Mouse (Mus musculus): ENCODE data around the gene Sco1.

Gene Sco1

DNA sequence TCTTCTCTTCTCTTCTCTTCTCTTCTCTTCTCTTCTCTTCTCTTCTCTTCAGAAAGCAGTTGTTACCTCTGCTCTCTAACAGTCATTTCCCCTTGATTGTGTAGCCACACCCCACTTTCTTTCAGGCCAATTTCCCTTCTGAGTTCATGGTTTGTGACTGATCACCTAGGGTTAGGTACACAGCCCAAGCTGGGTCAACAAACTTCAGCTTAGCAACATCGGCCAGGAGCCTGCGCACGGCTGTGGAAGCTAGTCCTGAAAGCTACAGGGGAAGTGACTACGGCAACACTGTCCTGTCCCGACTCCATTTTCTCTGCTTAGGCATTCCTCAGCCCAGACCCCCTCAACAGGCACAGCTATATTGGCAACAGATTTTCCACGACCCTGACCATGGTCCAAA, 7.5 kb upstream of the Sco1 start:
- peak; percentile 32 for DNase-seq

DNA sequence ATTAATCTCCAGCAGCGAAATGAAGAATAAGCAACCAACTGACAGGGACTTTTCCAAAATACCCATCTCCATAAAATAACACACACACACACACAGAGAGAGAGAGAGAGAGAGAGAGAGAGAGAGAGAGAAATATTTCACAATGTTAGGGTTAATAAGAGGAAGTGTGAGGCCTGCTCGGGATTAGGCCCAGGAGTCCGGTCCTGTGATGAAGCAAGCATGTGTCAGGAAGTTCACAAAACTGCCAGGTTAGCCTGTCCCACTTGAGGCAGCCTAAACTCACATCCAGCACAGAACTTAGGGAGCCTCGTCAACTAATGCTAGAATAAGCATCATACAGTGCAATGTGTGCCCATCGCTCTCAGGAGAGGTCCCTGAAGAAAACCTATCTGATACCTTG, 5.3 kb upstream of the Sco1 start:
- DNase-seq: no peak

DNA sequence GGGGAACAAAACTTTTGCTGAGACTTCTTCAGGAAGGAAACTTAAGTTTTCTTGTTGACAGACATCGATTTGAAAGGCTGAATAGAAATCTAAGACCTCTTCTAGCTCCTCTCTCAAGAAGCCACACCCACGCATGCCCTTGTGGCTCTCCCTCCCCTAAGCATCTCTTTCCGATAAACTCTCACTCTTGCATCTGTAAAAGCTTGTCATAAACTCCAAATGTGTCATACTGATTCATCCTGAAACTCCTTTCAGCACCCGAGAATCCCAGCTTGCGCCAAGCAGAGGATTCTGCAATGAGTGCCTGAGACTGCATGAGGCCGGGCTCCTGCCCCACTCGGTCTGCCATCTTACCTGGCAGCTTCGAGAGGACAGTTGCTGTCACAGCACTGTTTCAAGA, 4.0 kb upstream of the Sco1 start:
- no peak for DNase-seq

DNA sequence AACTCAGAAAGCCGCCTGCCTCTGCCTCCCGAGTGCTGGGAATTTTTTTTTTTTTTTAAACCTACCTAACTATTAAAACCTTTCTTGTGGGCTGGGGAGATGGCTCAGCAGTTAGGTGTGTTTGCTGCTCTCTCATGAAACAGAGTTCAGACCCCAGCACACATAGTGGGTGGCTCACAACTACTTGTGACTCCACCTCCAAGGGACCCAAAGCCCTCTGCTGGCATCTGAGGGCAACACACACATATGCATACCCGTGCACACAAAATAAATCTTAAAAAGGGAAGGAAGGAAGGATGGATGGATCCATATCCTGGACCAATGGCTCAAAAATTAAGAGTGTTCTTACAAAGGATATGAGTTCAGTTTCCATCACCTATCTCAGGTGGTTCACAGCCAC, 3.2 kb upstream of the Sco1 start:
- no peak for DNase-seq

DNA sequence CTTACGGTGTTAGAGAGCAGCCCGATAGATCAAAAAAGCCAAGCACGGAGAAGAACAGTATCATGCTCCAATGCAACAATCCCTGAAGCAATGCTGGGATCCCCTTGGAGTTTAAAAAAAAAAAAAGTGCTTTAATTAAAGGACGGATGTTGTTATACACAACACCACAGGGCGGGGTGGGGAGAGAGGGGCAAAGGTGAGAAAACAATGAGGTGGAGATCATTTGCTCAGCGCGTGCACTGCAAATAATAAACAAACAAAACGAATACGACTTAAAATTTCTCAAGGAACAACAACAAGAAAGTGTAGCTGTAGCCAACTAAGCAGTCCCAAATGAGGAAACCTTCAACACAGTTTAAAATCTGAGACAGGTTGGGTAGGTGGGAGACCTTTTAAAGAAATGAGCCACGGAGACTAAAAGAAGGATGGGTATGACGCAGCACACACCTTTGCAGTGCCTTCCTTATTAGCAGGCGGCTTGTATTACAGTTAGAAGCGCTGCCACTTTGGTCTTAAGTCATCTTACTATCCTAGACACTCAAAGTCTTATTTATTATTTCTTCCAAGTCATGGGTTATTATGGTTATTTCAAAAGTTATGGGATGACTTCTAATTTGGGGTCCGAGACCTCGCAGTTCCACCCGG, 672 bp upstream of the Sco1 start:
- DNase-seq: no peak

GRCm38 (mm10) chr11:67054754-67055365, 2.4 kb downstream of the Sco1 start:
- DNase-seq: no peak

DNA sequence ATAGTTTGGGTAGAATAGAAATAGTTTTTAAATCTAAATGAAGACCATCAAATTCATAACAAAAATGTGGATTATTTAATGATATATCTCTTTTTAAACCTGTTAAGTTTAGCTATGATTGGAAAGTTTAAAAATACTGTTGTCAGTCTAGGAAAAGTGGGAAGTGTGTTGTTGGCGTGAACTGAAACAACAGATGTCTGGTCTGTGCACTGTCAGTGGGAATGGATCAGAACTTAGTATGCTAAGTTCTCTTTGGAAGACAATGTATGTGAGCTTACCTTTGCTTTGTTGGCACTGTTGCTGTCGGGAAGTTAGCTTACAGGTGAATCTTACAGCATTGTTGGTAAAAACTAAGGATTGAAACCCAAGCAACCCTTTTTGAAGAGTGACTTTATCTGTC, 8.8 kb downstream of the Sco1 start:
- no peak for DNase-seq

DNA sequence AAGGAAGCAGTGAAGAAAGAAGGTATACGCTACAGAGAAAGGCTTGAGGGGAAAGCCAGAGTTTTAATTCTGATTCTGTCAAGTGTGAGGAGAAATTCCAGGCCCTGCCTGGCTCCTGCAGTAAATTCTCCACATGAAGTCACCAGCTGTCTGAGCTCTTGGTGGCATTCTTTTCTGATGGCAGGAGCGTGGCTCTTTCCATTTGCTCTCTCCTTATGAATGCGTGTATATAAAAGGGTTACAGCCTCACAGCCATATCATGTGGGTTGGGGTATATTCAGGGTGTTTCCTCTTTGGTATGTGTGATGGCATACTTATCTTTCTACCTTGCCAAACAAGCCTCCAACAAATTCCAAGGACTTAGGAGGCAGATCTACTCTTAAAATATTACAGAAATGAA, 10.3 kb downstream of the Sco1 start:
- DNase-seq: no peak

GRCm38 (mm10) chr11:67067741-67068140, 15.3 kb downstream of the Sco1 start:
- no peak for DNase-seq

DNA sequence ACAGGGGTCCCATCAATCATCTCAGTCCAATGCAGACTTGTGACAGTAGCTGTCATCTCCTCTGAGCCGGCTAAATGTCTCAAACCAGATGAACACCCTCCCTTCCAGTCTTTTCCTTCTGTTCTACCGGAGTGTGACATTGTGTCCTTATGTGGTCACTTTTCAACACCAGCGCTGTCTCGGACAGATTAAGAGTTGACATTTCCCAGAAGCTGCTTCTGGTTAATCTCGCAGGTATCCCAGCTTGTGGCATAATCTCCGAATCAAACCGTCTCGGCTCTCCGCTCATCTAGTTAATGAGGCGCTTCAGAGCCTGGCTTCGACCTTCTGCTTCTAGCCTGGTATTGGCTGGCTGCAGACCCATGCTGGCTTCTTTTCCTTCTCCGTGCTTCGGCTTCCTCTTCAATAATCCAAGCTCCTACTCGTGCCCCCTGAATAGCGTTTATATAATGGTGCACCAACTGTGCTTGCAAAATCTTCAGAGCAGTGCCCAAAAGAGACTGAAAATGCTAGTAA, 20.2 kb downstream of the Sco1 start:
- DNase-seq: no peak

DNA sequence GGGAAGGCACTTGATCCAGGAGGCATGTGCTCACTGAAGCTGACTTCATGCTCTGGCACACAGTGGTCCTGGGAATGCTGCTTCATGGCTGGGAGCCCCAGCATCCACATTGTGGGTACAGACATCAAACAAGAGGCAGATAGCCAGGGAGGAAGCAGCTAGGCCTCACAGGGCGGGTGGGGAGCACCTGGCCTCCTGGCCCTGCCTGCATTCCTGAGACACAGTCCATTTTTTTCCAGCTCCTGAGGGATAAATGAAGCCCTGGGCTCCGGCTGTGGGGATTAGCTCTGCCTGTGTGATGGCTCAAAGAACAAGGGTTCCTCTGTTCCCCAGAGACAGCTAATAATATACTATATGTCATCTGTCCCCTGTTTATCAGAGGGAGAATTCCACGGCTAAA, 22.6 kb downstream of the Sco1 start:
- DNase-seq: no peak

GRCm38 (mm10) chr11:67076781-67077180, 24.3 kb downstream of the Sco1 start:
- no peak for DNase-seq

- DNase-seq: no peak
Measured at GRCm38 (mm10) chr11:67077435-67077834, 25.0 kb downstream of the Sco1 start.

DNA sequence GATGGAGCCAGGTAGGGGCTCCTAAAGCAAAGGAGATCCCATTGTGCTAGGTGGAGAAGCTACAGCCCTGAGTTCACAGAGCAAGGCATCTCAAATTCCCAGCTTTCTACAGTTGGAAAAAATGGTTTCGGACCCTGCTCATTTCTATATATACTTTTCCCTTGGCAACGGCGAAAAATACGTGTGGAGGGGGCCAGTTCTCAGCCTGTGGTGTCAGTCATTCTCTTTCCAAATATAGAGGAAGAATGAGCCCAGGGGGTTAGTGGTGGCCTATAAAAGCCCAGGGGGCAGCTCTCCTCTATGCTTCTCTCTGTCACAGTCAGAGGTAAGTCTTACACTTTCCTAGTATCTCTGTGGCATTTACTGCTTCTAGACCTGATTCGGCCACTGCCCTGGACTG, 25.5 kb downstream of the Sco1 start, which contains the start of gene Myh3:
Gene Myh3, plus strand, starts transcription at position 301 of the 400 bp plus-strand sequence.
- no peak for DNase-seq

GRCm38 (mm10) chr11:67078888-67079287, 26.4 kb downstream of the Sco1 start:
- no peak for DNase-seq

GRCm38 (mm10) chr11:67079740-67080139, 27.3 kb downstream of the Sco1 start:
- no peak for DNase-seq

- DNase-seq: peak; percentile 53
Measured at GRCm38 (mm10) chr11:67080168-67080567, 27.7 kb downstream of the Sco1 start.

DNA sequence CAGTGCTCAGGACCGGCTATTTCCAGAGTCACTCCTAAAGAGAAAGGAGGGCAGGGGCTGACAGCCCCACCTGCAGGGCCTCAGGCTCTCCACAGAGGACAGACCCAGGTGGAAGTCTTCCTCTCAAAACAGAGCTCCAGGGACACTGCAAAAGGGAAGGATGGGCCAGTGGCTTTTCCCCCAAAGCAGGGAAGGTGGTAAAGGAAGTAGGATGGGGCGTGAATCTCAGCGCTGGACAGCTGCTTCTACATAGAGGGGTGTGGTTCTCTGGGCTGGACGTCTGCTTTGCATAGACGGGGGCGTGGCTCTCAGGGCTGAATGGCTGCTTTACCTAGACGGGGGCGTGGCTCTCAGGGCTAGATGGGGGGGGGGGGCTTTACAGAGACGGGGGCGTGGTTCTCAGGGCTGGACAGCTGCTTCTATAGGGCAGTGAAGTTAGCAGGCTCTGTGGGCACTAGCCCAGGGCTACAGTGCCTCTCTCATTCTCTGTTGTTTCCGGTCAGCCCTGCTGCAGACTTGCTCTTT, 28.7 kb downstream of the Sco1 start:
- peak; percentile 70 for DNase-seq

- no peak for DNase-seq
Measured at GRCm38 (mm10) chr11:67082188-67082587, 29.7 kb downstream of the Sco1 start.

DNA sequence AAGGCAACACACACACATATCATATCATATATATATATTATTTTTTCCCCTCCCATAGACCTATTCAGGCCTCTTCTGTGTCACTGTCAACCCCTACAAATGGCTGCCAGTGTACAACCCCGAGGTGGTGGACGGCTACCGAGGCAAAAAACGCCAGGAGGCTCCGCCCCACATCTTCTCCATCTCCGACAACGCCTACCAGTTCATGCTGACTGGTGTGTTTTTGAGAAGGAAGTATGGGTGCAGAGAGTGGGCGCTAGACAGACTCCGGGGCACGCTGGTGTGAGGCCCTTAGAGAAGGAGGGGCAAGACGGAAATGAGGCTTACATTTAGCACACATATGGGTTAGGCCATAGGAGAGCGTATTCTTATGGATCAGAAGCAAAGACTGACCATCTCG, 30.3 kb downstream of the Sco1 start:
- no peak for DNase-seq

DNA sequence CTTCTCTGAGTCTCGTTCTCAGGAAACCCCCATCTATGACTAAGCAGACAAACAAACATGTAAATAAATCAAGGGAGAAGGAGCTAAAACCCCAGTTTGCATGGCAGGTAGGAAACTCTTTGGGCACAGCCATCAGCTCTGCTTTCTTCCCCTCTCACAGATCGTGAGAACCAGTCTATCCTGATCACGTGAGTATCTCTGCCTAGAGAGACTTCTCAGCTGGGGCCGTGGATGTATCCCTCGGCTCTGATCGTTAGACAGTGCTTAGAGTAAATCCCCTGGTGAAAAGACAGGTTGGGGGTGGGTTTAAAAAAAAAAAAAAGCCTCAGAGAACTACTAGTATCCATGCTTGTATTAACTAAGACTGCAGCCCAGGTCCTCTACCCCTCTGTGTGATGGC, 30.8 kb downstream of the Sco1 start:
- DNase-seq: no peak

DNA sequence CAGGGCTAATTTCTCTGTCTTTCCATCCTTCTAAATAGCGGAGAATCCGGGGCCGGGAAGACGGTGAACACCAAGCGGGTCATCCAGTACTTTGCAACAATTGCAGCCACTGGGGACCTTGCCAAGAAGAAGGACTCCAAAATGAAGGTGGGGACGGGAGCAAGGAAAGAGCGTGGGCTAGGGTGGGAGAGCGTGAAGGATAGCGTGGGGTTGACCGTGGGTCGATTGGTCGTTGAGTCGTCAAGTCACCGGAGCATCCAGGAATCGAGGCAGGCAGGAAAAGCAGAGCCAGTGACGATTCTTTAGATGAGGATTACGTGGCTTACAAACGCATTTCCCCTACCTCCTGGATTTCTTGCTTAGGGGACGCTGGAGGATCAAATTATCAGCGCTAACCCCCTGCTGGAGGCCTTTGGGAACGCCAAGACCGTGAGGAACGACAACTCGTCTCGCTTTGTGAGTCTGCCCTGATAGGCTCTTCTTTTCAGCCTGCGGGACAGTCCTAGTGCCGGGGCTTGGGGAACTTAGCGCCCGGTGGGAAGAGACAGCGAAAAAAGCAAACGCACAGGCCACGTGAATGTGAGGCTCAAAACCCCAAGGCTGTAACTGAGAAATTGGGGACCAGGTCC, 31.4 kb downstream of the Sco1 start:
- no peak for DNase-seq

DNA sequence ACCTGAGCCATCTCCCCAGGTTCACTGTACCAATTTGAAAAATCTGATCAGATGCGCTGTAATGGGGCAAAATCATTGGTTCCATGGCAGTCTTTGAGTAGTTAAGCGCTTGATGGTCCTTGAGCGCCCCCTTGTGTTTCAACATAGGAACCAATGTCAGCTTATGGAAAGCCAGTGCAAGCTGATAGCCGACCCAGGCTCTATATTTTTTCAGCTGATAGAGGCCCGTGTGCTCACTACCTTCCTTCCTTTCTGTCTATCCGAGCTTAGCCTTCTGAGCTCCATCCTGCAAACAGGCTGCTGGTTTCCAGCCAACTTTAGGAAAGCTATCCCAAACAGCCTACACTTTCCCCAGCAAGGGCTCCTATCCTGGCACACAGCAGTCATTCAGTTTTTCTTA, 33.0 kb downstream of the Sco1 start:
- peak; percentile 72 for DNase-seq

Measured in liver (tissue).